Mouse (Mus musculus): ENCODE results near the gene Cd300lb.

DNA sequence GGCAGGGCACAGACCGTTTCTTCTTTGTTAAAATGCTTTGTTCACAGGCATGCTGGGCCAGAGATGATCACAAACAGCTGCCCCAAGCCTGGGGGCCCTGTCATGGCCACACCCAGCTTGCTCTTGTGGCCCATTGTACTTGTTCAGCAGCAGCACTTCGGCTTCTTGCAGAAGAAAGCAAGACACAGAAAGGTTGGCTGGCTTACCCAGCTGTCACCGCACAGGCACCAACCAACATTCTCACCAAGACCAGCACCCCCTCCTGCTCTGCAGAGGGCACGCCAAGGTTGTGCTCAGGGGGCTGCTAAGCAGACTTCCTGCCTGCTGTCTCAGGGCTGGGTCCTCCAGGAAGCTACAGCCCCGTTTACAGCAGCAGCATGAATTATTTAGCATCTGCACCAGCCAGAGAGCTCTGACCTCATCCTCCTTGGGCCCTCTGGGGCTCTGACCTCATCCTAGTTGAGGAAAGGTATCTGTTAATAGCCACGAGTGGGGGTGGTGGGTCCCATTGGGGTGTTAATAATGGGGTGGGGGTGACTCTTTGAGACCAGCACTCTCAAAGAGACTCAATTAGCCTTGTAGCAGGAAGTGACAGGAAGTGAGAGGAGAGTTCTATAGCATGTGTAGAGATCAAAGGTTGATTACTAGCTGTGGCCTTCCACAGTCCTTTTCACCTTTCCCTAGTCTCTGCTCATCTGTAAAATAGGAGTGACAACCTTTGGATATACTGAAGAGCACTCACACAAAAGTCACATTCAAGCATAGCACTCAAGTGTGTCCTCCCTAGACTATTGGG is 61.0 kb downstream of the Cd300lb start:
- TF ChIP-seq POLR2A (IDR thresholded peaks at IDR 0.05; ENCODE audit: borderline replicate concordance, extremely low read depth, insufficient read depth, insufficient read length, poor library complexity, severe bottlenecking) (no peak), CTCF (IDR thresholded peaks at IDR 0.05; ENCODE audit: borderline replicate concordance, extremely low read depth, insufficient read depth, insufficient read length) (no peak)
